Mouse (Mus musculus): Measurements from ENCODE around the gene Rpl13a. TPM values are rescaled to one million over a fixed set of nuclear protein-coding genes. Genes with fewer than 3 reads are reported as not detected.
"Not testable (repeated sequence)": the region's sequence is repeated elsewhere in the genome, so short reads cannot be mapped to it uniquely, and the experiment has no call there.

The Rpl13a gene
- polyA plus RNA-seq, 2 experiments = 909 to 1,027 TPM

- no peak for TF ChIP-seq EP300 (IDR thresholded peaks at IDR 0.05; ENCODE audit: low read depth)
- TF ChIP-seq CTCF (IDR thresholded peaks at IDR 0.05; ENCODE audit: low read depth) = no peak
- Histone ChIP-seq H3K4me1 (replicated peaks; ENCODE audit: control insufficient read depth in 2 of 2, insufficient read depth in 2 of 2, low read length in 1 of 2) (peaks cover 23 to 35% of the 10 kb centered on the region in 2 experiments), H3K4me2 (ENCODE audit: low read depth) (peak overlapping the region; percentile 85), H3K36me3 (replicated peaks; ENCODE audit: control insufficient read depth, insufficient read depth, low read depth) (peaks cover 43% of the 10 kb centered on the region), H3K27me3 (ENCODE audit: control insufficient read depth, insufficient read depth, low read length) (no peaks in the 10 kb centered on the region), H3K27ac (peak overlapping the region; percentile 83), H3K4me3 (ENCODE audit: insufficient read depth in 1 of 2, low read depth in 2 of 2, low read length in 2 of 2) (peak overlapping the region; percentile 87 to 91), H3K9me3 (ENCODE audit: control insufficient read depth, low read length) (no peaks in the 10 kb centered on the region), H3K9ac (replicated peaks) (peak overlapping the region; percentile 94)
- ATAC-seq (ENCODE audit: insufficient read depth) (no peak), DNase-seq (ENCODE audit: low read depth in 3 of 3, low spot score in 3 of 3) (no peak)
- WGBS (ENCODE audit: insufficient replicate concordance) = 50% methylated on average over 17 of the region's 17 CpGs
Measured at GRCm38 (mm10) chr7:45126147-45126843, 2.3 kb downstream of the Rpl13a start.

GRCm38 (mm10) chr7:45125649-45126048, 2.9 kb downstream of the Rpl13a start:
- DNase-seq (ENCODE audit: low read depth in 3 of 3, low spot score in 3 of 3); ATAC-seq (ENCODE audit: insufficient read depth); H3K9ac ChIP-seq (replicated peaks); H3K9me3 ChIP-seq (ENCODE audit: control insufficient read depth, low read length); H3K27me3 ChIP-seq (ENCODE audit: control insufficient read depth, insufficient read depth, low read length): not testable (repeated sequence)
- 63% methylated on average over 5 of the region's 5 CpGs for WGBS (ENCODE audit: insufficient replicate concordance)
- Histone ChIP-seq H3K27ac (peak overlapping the region; percentile 83), H3K4me1 (replicated peaks; ENCODE audit: control insufficient read depth in 2 of 2, insufficient read depth in 2 of 2, low read length in 1 of 2) (peaks cover 23 to 35% of the 10 kb centered on the region in 2 experiments), H3K4me3 (ENCODE audit: insufficient read depth in 1 of 2, low read depth in 2 of 2, low read length in 2 of 2) (peak overlapping the region in 1 of 2 experiments; percentile 91; a peak in 1 of 4 replicates), H3K36me3 (replicated peaks; ENCODE audit: control insufficient read depth, insufficient read depth, low read depth) (peaks cover 49% of the 10 kb centered on the region), H3K4me2 (ENCODE audit: low read depth) (peak overlapping the region; percentile 85)

- H3K36me3 ChIP-seq (replicated peaks; ENCODE audit: control insufficient read depth, insufficient read depth, low read depth) = peaks cover 53% of the 10 kb centered on the region
- H3K27me3 ChIP-seq (ENCODE audit: control insufficient read depth, insufficient read depth, low read length) = no peaks in the 10 kb centered on the region
- DNase-seq (ENCODE audit: low read depth in 3 of 3, low spot score in 3 of 3) (peak; percentile 55 to 61 (median 57)), ATAC-seq (ENCODE audit: insufficient read depth) (no peak)
- H3K4me3 ChIP-seq (ENCODE audit: insufficient read depth in 1 of 2, low read depth in 2 of 2, low read length in 2 of 2) = no peak overlapping the region; a peak in 1 of 4 replicates
- H3K4me1 ChIP-seq (replicated peaks; ENCODE audit: control insufficient read depth in 2 of 2, insufficient read depth in 2 of 2, low read length in 1 of 2) = peaks cover 22 to 34% of the 10 kb centered on the region in 2 experiments
- WGBS (ENCODE audit: insufficient replicate concordance) = 13% methylated on average over 7 of the region's 7 CpGs
- H3K9ac ChIP-seq (replicated peaks) = no peak overlapping the region
- peak overlapping the region; percentile 83 for H3K4me2 ChIP-seq (ENCODE audit: low read depth)
- TF ChIP-seq EP300 (IDR thresholded peaks at IDR 0.05; ENCODE audit: low read depth) = no peak
- TF ChIP-seq CTCF (IDR thresholded peaks at IDR 0.05; ENCODE audit: low read depth) = 0 out of 2 replicates have a peak, but pooled peaks have one; percentile 34
- peak overlapping the region; percentile 74 for H3K27ac ChIP-seq
- H3K9me3 ChIP-seq (ENCODE audit: control insufficient read depth, low read length) = no peaks in the 10 kb centered on the region
Measured at GRCm38 (mm10) chr7:45125144-45125600, 3.4 kb downstream of the Rpl13a start.

- peaks cover 16 to 29% of the 10 kb centered on the region in 2 experiments for H3K4me1 ChIP-seq (replicated peaks; ENCODE audit: control insufficient read depth in 2 of 2, insufficient read depth in 2 of 2, low read length in 1 of 2)
- no peaks in the 10 kb centered on the region for H3K9me3 ChIP-seq (ENCODE audit: control insufficient read depth, low read length)
- DNase-seq (ENCODE audit: low read depth in 3 of 3, low spot score in 3 of 3) (peak; percentile 100), ATAC-seq (ENCODE audit: insufficient read depth) (peak; percentile 77)
- under 1% methylated on average over 59 of the region's 59 CpGs for WGBS (ENCODE audit: insufficient replicate concordance)
- no peaks in the 10 kb centered on the region for H3K27me3 ChIP-seq (ENCODE audit: control insufficient read depth, insufficient read depth, low read length)
- peak within 1 kb of the TSS; percentile 86 to 91 for H3K4me3 ChIP-seq (ENCODE audit: insufficient read depth in 1 of 2, low read depth in 2 of 2, low read length in 2 of 2)
- TF ChIP-seq CTCF (IDR thresholded peaks at IDR 0.05; ENCODE audit: low read depth) = no peak; the same call in 1 of the 2 replicates
- peak; percentile 56 for TF ChIP-seq EP300 (IDR thresholded peaks at IDR 0.05; ENCODE audit: low read depth)
- H3K4me2 ChIP-seq (ENCODE audit: low read depth) = peak within 1 kb of the TSS; percentile 83
- peak within 1 kb of the TSS; percentile 94 for H3K9ac ChIP-seq (replicated peaks)
- peaks cover 53% of the 10 kb centered on the region for H3K36me3 ChIP-seq (replicated peaks; ENCODE audit: control insufficient read depth, insufficient read depth, low read depth)
- peak within 1 kb of the TSS; percentile 74 for H3K27ac ChIP-seq
Measured at GRCm38 (mm10) chr7:45124224-45125143, 4.1 kb downstream of the Rpl13a start, which contains the start of gene Rps11. Gene Rps11 (minus strand): TSS chr7:45124439.

Data from liver, embryonic 14.5 days (tissue).